Comparison of ENCODE assay signal across 13 mouse cellular contexts in genomic region chr13:99411761-99412160, GRCm38 (mm10).
DNase-seq lines count a peak whose midpoint lies in the region; ATAC-seq and TF ChIP-seq lines count a peak whose summit lies in the region.
"Had no signal": no experiment of that assay in that cellular context is flagged by ENCODE, and none has a peak within 500 bp of the region (broad histone marks: within the 10 kb centered on the region; RNA-seq: fewer than 3 reads in every experiment).

No protein-coding gene starts in this region.

- WGBS in heart, embryonic 10.5 days = 93% methylated on average over 3 of the region's 3 CpGs
- 97% methylated on average over 3 of the region's 3 CpGs for WGBS in midbrain, embryonic 12.5 days
- WGBS in midbrain, postnatal 0 days = 74% methylated on average over 3 of the region's 3 CpGs
- WGBS in embryonic facial prominence, embryonic 15.5 days = 86% methylated on average over 3 of the region's 3 CpGs

- intact Hi-C loops in heart, postnatal 36 days (cut with DNase I) = loop anchor here (2.0 to 5.0 kb wide), 2 partner anchors 17 to 34 kb away; no protein-coding TSS in a partner anchor

- peak overlapping the region; percentile 72; the same call in 1 of the 2 replicates for H3K27ac ChIP-seq in heart, embryonic 10.5 days
- H3K27ac ChIP-seq in midbrain, embryonic 12.5 days (replicated peaks) = 0 out of 2 replicates have a peak overlapping the region, but pooled peaks have one; percentile 49
- no peak overlapping the region for H3K27ac ChIP-seq in midbrain, postnatal 0 days (ENCODE audit: low read depth, low read length)
- 0 out of 2 replicates have a peak overlapping the region, but pooled peaks have one; percentile 65 for H3K27ac ChIP-seq in embryonic facial prominence, embryonic 15.5 days (replicated peaks)
- H3K27ac ChIP-seq: liver, embryonic 13.5 days had no signal

- no peaks in the 10 kb centered on the region for H3K9me3 ChIP-seq in heart, embryonic 10.5 days
- H3K9me3 ChIP-seq in midbrain, embryonic 12.5 days = no peaks in the 10 kb centered on the region
- H3K9me3 ChIP-seq in midbrain, postnatal 0 days (ENCODE audit: low read length) = no peaks in the 10 kb centered on the region
- H3K9me3 ChIP-seq in embryonic facial prominence, embryonic 15.5 days (replicated peaks) = no peaks in the 10 kb centered on the region
- H3K9me3 ChIP-seq: liver, embryonic 13.5 days had no signal

- no peak overlapping the region for H3K4me2 ChIP-seq in midbrain, embryonic 12.5 days (replicated peaks)
- no peak overlapping the region for H3K4me2 ChIP-seq in midbrain, postnatal 0 days (ENCODE audit: low read depth, low read length, poor library complexity, severe bottlenecking)
- H3K4me2 ChIP-seq in embryonic facial prominence, embryonic 15.5 days (replicated peaks) = no peak overlapping the region
- H3K4me2 ChIP-seq: liver, embryonic 13.5 days had no signal

- no peak overlapping the region for H3K9ac ChIP-seq in midbrain, embryonic 12.5 days (replicated peaks)
- H3K9ac ChIP-seq in midbrain, postnatal 0 days (replicated peaks; ENCODE audit: low read length, poor library complexity, severe bottlenecking) = no peak overlapping the region
- H3K9ac ChIP-seq in embryonic facial prominence, embryonic 15.5 days = no peak overlapping the region
- H3K9ac ChIP-seq: liver, embryonic 13.5 days had no signal

- ATAC-seq in midbrain, embryonic 12.5 days (ENCODE audit: low FRiP score, low read depth) = no peak
- no peak for ATAC-seq in midbrain, postnatal 0 days (ENCODE audit: low FRiP score)
- no peak for ATAC-seq in embryonic facial prominence, embryonic 15.5 days (ENCODE audit: insufficient number of reproducible peaks, low FRiP score, low TSS enrichment, low read depth)
- ATAC-seq in granulocyte monocyte progenitor cell, adult 5-6 weeks (replicated peaks; ENCODE audit: poor library complexity, severe bottlenecking) = no peak
- ATAC-seq: CD4-positive, CD25-positive, alpha-beta regulatory T cell, adult 4 months; inflammation-experienced regulatory T-cells, adult 6 months had no signal

- TF ChIP-seq CTCF in midbrain, postnatal 0 days (IDR thresholded peaks at IDR 0.05) = no peak

- H3K27me3 ChIP-seq in heart, embryonic 10.5 days (ENCODE audit: insufficient read depth, poor library complexity, severe bottlenecking) = no peaks in the 10 kb centered on the region
- no peaks in the 10 kb centered on the region for H3K27me3 ChIP-seq in midbrain, embryonic 12.5 days
- H3K27me3 ChIP-seq in midbrain, postnatal 0 days (ENCODE audit: insufficient read depth, low read length) = no peaks in the 10 kb centered on the region
- H3K27me3 ChIP-seq in embryonic facial prominence, embryonic 15.5 days = no peaks in the 10 kb centered on the region
- H3K27me3 ChIP-seq: liver, embryonic 13.5 days had no signal

- H3K4me1 ChIP-seq in heart, embryonic 10.5 days = peaks cover 35% of the 10 kb centered on the region
- H3K4me1 ChIP-seq in midbrain, embryonic 12.5 days = peaks cover 35% of the 10 kb centered on the region
- H3K4me1 ChIP-seq in midbrain, postnatal 0 days (ENCODE audit: insufficient read depth, low read length) = no peaks in the 10 kb centered on the region
- peaks cover 42% of the 10 kb centered on the region for H3K4me1 ChIP-seq in embryonic facial prominence, embryonic 15.5 days
- H3K4me1 ChIP-seq: liver, embryonic 13.5 days had no signal

- peaks cover 67% of the 10 kb centered on the region for H3K36me3 ChIP-seq in heart, embryonic 10.5 days
- H3K36me3 ChIP-seq in midbrain, embryonic 12.5 days = peaks cover 45% of the 10 kb centered on the region
- H3K36me3 ChIP-seq in midbrain, postnatal 0 days (ENCODE audit: insufficient read depth, low read length) = peaks cover 22% of the 10 kb centered on the region
- peaks cover 36% of the 10 kb centered on the region for H3K36me3 ChIP-seq in embryonic facial prominence, embryonic 15.5 days

- no peak for DNase-seq in heart, embryonic 10.5 days (ENCODE audit: low spot score)
- no peak for DNase-seq in heart, postnatal 36 days
- DNase-seq in midbrain, postnatal 0 days (ENCODE audit: low spot score) = no peak
- peak; percentile 65 for DNase-seq in brain, adult 2 months (ENCODE audit: low read depth, low spot score)
- no peak for DNase-seq in layer of hippocampus, adult 9-11 months
- DNase-seq: gastrocnemius, postnatal 36 days; liver, embryonic 13.5 days had no signal

- H3K4me3 ChIP-seq in heart, embryonic 10.5 days = no peak overlapping the region
- H3K4me3 ChIP-seq in midbrain, embryonic 12.5 days = no peak overlapping the region
- H3K4me3 ChIP-seq in midbrain, postnatal 0 days (ENCODE audit: low read depth, low read length) = no peak overlapping the region
- no peak overlapping the region for H3K4me3 ChIP-seq in embryonic facial prominence, embryonic 15.5 days (replicated peaks)
- H3K4me3 ChIP-seq: erythroblast, embryonic 14.5 days; liver, embryonic 13.5 days had no signal
